Mouse (Mus musculus): Measurements from ENCODE around the gene Rftn1.

DNA sequence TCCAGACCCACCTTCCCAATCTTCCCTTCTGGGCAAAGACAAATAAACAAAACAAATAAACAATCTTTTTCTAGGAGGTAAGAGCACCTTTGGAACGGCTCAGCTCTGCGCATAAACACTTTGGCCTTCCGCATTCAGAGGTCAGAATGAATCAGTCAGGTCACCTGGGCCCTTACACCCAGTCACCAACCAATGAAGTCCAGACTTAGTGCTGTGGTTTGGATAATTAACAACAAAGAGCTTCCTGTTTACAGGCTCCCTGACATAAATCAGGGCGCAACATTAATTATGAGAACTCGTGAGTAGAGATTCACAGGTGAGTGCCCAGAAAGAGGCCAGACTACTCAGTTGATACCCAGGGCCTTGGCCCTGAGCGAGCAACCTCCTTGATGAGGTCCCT lies 194.4 kb downstream of the Rftn1 start:
- TF ChIP-seq CTCF (IDR thresholded peaks at IDR 0.05; ENCODE audit: borderline replicate concordance, insufficient read depth, low read depth, low read length) (no peak), POLR2A (IDR thresholded peaks at IDR 0.05; ENCODE audit: borderline replicate concordance, insufficient read depth, low read length) (no peak)
